Mouse (Mus musculus) spleen, adult 2 months (tissue): ENCODE data around the gene Cpvl. TPM values are rescaled to one million over a fixed set of nuclear protein-coding genes. Genes with fewer than 3 reads are reported as not detected.

Experiments
- DNase-seq, 2 experiments: peaks; one replicate each; pipeline versions ENCODE4 v3.0.0 to v3.0.0-alpha.2; 2012 to 2021; ENCODE audit warnings: low spot score in 2 of 2, low read depth in 1 of 2
- H3K27ac ChIP-seq: fragments of 200-500 bp; 2 replicates; pipeline ENCODE4 v1.5.1; 2012; ENCODE audit warnings: low read length, inconsistent platforms; ENCODE audit not compliant: insufficient read depth
- H3K27me3 ChIP-seq: fragments of 200-500 bp; 2 replicates; pipeline ENCODE4 v1.6.1; 2012; ENCODE audit warnings: mild to moderate bottlenecking, moderate library complexity, low read length, inconsistent platforms; ENCODE audit not compliant: control insufficient read depth, insufficient read depth
- H3K36me3 ChIP-seq: fragments of 200-500 bp; 2 replicates; pipeline ENCODE4 v1.6.1; 2012; ENCODE audit warnings: mild to moderate bottlenecking, low read length, inconsistent platforms; ENCODE audit not compliant: control insufficient read depth, insufficient read depth
- H3K4me1 ChIP-seq: fragments of 200-500 bp; 2 replicates; pipeline ENCODE4 v1.6.1; 2011; ENCODE audit warnings: inconsistent platforms; ENCODE audit not compliant: control insufficient read depth, insufficient read depth, insufficient read length
- H3K4me3 ChIP-seq: fragments of 200-500 bp; 2 replicates; pipeline ENCODE4 v1.5.1; 2011; ENCODE audit warnings: mild to moderate bottlenecking, inconsistent platforms; ENCODE audit not compliant: insufficient read depth, insufficient read length; ENCODE audit errors: extremely low read depth
- CTCF ChIP-seq: fragments of 200-500 bp; IDR thresholded peaks from 2 replicates; pipeline ENCODE4 v1.5.1; 2011; ENCODE audit warnings: mild to moderate bottlenecking, inconsistent platforms; ENCODE audit not compliant: insufficient read depth, insufficient read length, insufficient replicate concordance; ENCODE audit errors: extremely low read depth
- POLR2A ChIP-seq: fragments of 200-500 bp; IDR thresholded peaks from 2 replicates; pipeline ENCODE4 v1.6.1; 2011; ENCODE audit warnings: low read depth, low read length, inconsistent platforms
- WGBS: fragments of 180-500 bp; shearing (Covaris S2); methylation state at CpG from one replicate; pipeline ENCODE4 v1.1.7; 2018; 5-methylcytosine and 5-hydroxymethylcytosine counted together
- polyA plus RNA-seq: library from polyadenylated mRNA; depleted of rRNA; stranded (reverse); fragments of >200 nt; gene quantifications from 2 replicates; pipeline ENCODE4 v1.2.3, GENCODE M21; 2012

The Cpvl gene
- polyA plus RNA-seq, 1 experiment = not detected

- H3K27me3 ChIP-seq = no peaks in the 10 kb centered on the region
- H3K36me3 ChIP-seq = no peaks in the 10 kb centered on the region
- H3K4me1 ChIP-seq = no peaks in the 10 kb centered on the region
- no peak overlapping the region for H3K4me3 ChIP-seq
- H3K27ac ChIP-seq = no peak overlapping the region
- TF ChIP-seq POLR2A (no peak), CTCF (no peak)
- 81% methylated on average over 8 of the region's 8 CpGs for WGBS
- no peak for DNase-seq
These were observed 38.7 kb downstream of the Cpvl start for GRCm38 (mm10) chr6:53939752-53940151.

- no peaks in the 10 kb centered on the region for H3K4me1 ChIP-seq
- no peaks in the 10 kb centered on the region for H3K36me3 ChIP-seq
- no peak overlapping the region for H3K27ac ChIP-seq
- H3K4me3 ChIP-seq = no peak overlapping the region
- no peak for TF ChIP-seq POLR2A
- TF ChIP-seq CTCF = no peak
- no peak for DNase-seq
- WGBS = 79% methylated on average over 3 of the region's 3 CpGs
- no peaks in the 10 kb centered on the region for H3K27me3 ChIP-seq
These were observed 39.5 kb downstream of the Cpvl start for GRCm38 (mm10) chr6:53938942-53939341.

- TF ChIP-seq CTCF = no peak
- no peak for TF ChIP-seq POLR2A
- no peaks in the 10 kb centered on the region for H3K36me3 ChIP-seq
- no peaks in the 10 kb centered on the region for H3K4me1 ChIP-seq
- DNase-seq = no peak
- H3K27ac ChIP-seq = no peak overlapping the region
- no peaks in the 10 kb centered on the region for H3K27me3 ChIP-seq
- 86% methylated on average over 15 of the region's 15 CpGs for WGBS
- no peak overlapping the region for H3K4me3 ChIP-seq
These were observed 41.0 kb downstream of the Cpvl start for GRCm38 (mm10) chr6:53937143-53938134.

GRCm38 (mm10) chr6:53931605-53932004 lies 46.9 kb downstream of the Cpvl start:
- no peak for DNase-seq
- TF ChIP-seq POLR2A (no peak), CTCF (no peak)
- no peaks in the 10 kb centered on the region for H3K36me3 ChIP-seq
- no peaks in the 10 kb centered on the region for H3K27me3 ChIP-seq
- no peak overlapping the region for H3K27ac ChIP-seq
- no peak overlapping the region for H3K4me3 ChIP-seq
- no peaks in the 10 kb centered on the region for H3K4me1 ChIP-seq
- 91% methylated on average over 8 of the region's 8 CpGs for WGBS

GRCm38 (mm10) chr6:53929858-53930257 lies 48.6 kb downstream of the Cpvl start:
- Histone ChIP-seq H3K36me3 (no peaks in the 10 kb centered on the region), H3K27ac (no peak overlapping the region), H3K4me3 (no peak overlapping the region), H3K4me1 (no peaks in the 10 kb centered on the region), H3K27me3 (no peaks in the 10 kb centered on the region)
- WGBS = 80% methylated on average over 4 of the region's 4 CpGs
- no peak for TF ChIP-seq CTCF
- no peak for TF ChIP-seq POLR2A
- no peak for DNase-seq

- H3K4me3 ChIP-seq = no peak overlapping the region
- DNase-seq = no peak
- H3K36me3 ChIP-seq = no peaks in the 10 kb centered on the region
- WGBS = 96% methylated on average over 2 of the region's 2 CpGs
- no peaks in the 10 kb centered on the region for H3K4me1 ChIP-seq
- H3K27me3 ChIP-seq = no peaks in the 10 kb centered on the region
- TF ChIP-seq POLR2A = no peak
- H3K27ac ChIP-seq = no peak overlapping the region
These were observed 52.3 kb downstream of the Cpvl start for GRCm38 (mm10) chr6:53926197-53926596.

- Histone ChIP-seq H3K4me3 (no peak overlapping the region), H3K27ac (no peak overlapping the region), H3K4me1 (no peaks in the 10 kb centered on the region), H3K36me3 (no peaks in the 10 kb centered on the region), H3K27me3 (no peaks in the 10 kb centered on the region)
- DNase-seq = no peak
- 80% methylated on average over 8 of the region's 8 CpGs for WGBS
- no peak for TF ChIP-seq POLR2A
- TF ChIP-seq CTCF = no peak
These were observed 53.3 kb downstream of the Cpvl start for GRCm38 (mm10) chr6:53925192-53925591.
